Comparison of ENCODE assay signal across 9 mouse cellular contexts in genomic region chr10:111071805-111072553, GRCm38 (mm10).
DNase-seq lines count a peak whose midpoint lies in the region; ATAC-seq and TF ChIP-seq lines count a peak whose summit lies in the region.
"Had no signal": no experiment of that assay in that cellular context is flagged by ENCODE, and none has a peak within 500 bp of the region (broad histone marks: within the 10 kb centered on the region; RNA-seq: fewer than 3 reads in every experiment).

No protein-coding gene starts in this region.

- no peak overlapping the region for H3K4me3 ChIP-seq in stomach, embryonic 15.5 days (replicated peaks)
- H3K4me3 ChIP-seq in stomach, postnatal 0 days (ENCODE audit: low read depth, low read length): no peak overlapping the region
- no peak overlapping the region for H3K4me3 ChIP-seq in forebrain, embryonic 15.5 days
- H3K4me3 ChIP-seq in kidney, postnatal 0 days (replicated peaks; ENCODE audit: low read depth, low read length): no peak overlapping the region
- no peak overlapping the region for H3K4me3 ChIP-seq in neural tube, embryonic 15.5 days (replicated peaks)
- H3K4me3 ChIP-seq: heart, embryonic 12.5 days had no signal

- WGBS in stomach, embryonic 15.5 days: 35% methylated on average over 6 of the region's 11 CpGs
- 39% methylated on average over 6 of the region's 11 CpGs for WGBS in stomach, postnatal 0 days
- 6% methylated on average over 9 of the region's 11 CpGs for WGBS in forebrain, embryonic 15.5 days
- WGBS in kidney, postnatal 0 days: 14% methylated on average over 8 of the region's 11 CpGs
- 19% methylated on average over 6 of the region's 11 CpGs for WGBS in neural tube, embryonic 15.5 days

- 0 out of 2 replicates have a peak, but pooled peaks have one; percentile 27 for ATAC-seq in stomach, embryonic 15.5 days (ENCODE audit: insufficient read depth, low FRiP score, low read depth)
- no peak for ATAC-seq in stomach, postnatal 0 days (ENCODE audit: low FRiP score, low TSS enrichment)
- ATAC-seq in forebrain, embryonic 15.5 days (replicated peaks): peak; percentile 79
- ATAC-seq in kidney, postnatal 0 days (replicated peaks; ENCODE audit: low FRiP score, low read depth): peak; percentile 84
- ATAC-seq in neural tube, embryonic 15.5 days (ENCODE audit: low FRiP score): peak; percentile 58
- no peak for ATAC-seq in erythroid progenitor cell, adult 5-6 weeks (replicated peaks; ENCODE audit: low FRiP score, poor library complexity, severe bottlenecking)

- H3K36me3 ChIP-seq in stomach, embryonic 15.5 days: no peaks in the 10 kb centered on the region
- no peaks in the 10 kb centered on the region for H3K36me3 ChIP-seq in stomach, postnatal 0 days (ENCODE audit: control insufficient read depth, insufficient read depth, low read length)
- no peaks in the 10 kb centered on the region for H3K36me3 ChIP-seq in forebrain, embryonic 15.5 days
- H3K36me3 ChIP-seq in kidney, postnatal 0 days (ENCODE audit: insufficient read depth, low read length): no peaks in the 10 kb centered on the region
- H3K36me3 ChIP-seq in neural tube, embryonic 15.5 days: no peaks in the 10 kb centered on the region
- H3K36me3 ChIP-seq: heart, embryonic 12.5 days had no signal

- no peaks in the 10 kb centered on the region for H3K4me1 ChIP-seq in stomach, embryonic 15.5 days
- H3K4me1 ChIP-seq in stomach, postnatal 0 days (replicated peaks; ENCODE audit: control insufficient read depth, insufficient read depth): no peaks in the 10 kb centered on the region
- peaks cover 12% of the 10 kb centered on the region; the same call in 1 of the 2 replicates for H3K4me1 ChIP-seq in forebrain, embryonic 15.5 days
- H3K4me1 ChIP-seq in kidney, postnatal 0 days (replicated peaks; ENCODE audit: insufficient read depth, low read length): no peaks in the 10 kb centered on the region
- H3K4me1 ChIP-seq in neural tube, embryonic 15.5 days: peaks cover 24% of the 10 kb centered on the region

- no peak for TF ChIP-seq EP300 in stomach, postnatal 0 days (optimal IDR thresholded peaks at IDR 0.05)

- no peak overlapping the region for H3K9ac ChIP-seq in stomach, embryonic 15.5 days
- no peak overlapping the region for H3K9ac ChIP-seq in stomach, postnatal 0 days (ENCODE audit: low read length)
- H3K9ac ChIP-seq in forebrain, embryonic 15.5 days (replicated peaks): no peak overlapping the region
- no peak overlapping the region for H3K9ac ChIP-seq in kidney, postnatal 0 days (ENCODE audit: low read depth, low read length)
- H3K9ac ChIP-seq in neural tube, embryonic 15.5 days (replicated peaks): no peak overlapping the region
- H3K9ac ChIP-seq: heart, embryonic 12.5 days had no signal

- TF ChIP-seq CTCF in stomach, postnatal 0 days (IDR thresholded peaks at IDR 0.05; ENCODE audit: low read depth): no peak
- TF ChIP-seq CTCF in kidney, postnatal 0 days (IDR thresholded peaks at IDR 0.05; ENCODE audit: low read depth): peak; percentile 33; the same call in 1 of the 2 replicates

- no peaks in the 10 kb centered on the region for H3K9me3 ChIP-seq in stomach, embryonic 15.5 days
- no peaks in the 10 kb centered on the region for H3K9me3 ChIP-seq in stomach, postnatal 0 days (ENCODE audit: control insufficient read depth, low read length)
- H3K9me3 ChIP-seq in forebrain, embryonic 15.5 days: no peaks in the 10 kb centered on the region
- H3K9me3 ChIP-seq in kidney, postnatal 0 days (replicated peaks; ENCODE audit: low read length): no peaks in the 10 kb centered on the region
- H3K9me3 ChIP-seq in neural tube, embryonic 15.5 days (replicated peaks): no peaks in the 10 kb centered on the region
- H3K9me3 ChIP-seq: heart, embryonic 12.5 days had no signal

- no peak overlapping the region for H3K4me2 ChIP-seq in stomach, embryonic 15.5 days
- H3K4me2 ChIP-seq in stomach, postnatal 0 days (replicated peaks; ENCODE audit: low read depth): no peak overlapping the region
- no peak overlapping the region for H3K4me2 ChIP-seq in forebrain, embryonic 15.5 days (replicated peaks)
- H3K4me2 ChIP-seq in kidney, postnatal 0 days (ENCODE audit: low read length): peak overlapping the region; percentile 6; the same call in 1 of the 2 replicates
- peak overlapping the region; percentile 22; the same call in 1 of the 2 replicates for H3K4me2 ChIP-seq in neural tube, embryonic 15.5 days
- H3K4me2 ChIP-seq: heart, embryonic 12.5 days had no signal

- H3K27me3 ChIP-seq in stomach, embryonic 15.5 days (replicated peaks): no peaks in the 10 kb centered on the region
- H3K27me3 ChIP-seq in stomach, postnatal 0 days (ENCODE audit: control insufficient read depth, insufficient read depth, low read length): no peaks in the 10 kb centered on the region
- no peaks in the 10 kb centered on the region for H3K27me3 ChIP-seq in forebrain, embryonic 15.5 days
- H3K27me3 ChIP-seq in kidney, postnatal 0 days (ENCODE audit: insufficient read depth, low read length): no peaks in the 10 kb centered on the region
- no peaks in the 10 kb centered on the region for H3K27me3 ChIP-seq in neural tube, embryonic 15.5 days (replicated peaks)
- H3K27me3 ChIP-seq: heart, embryonic 12.5 days had no signal

- H3K27ac ChIP-seq in stomach, embryonic 15.5 days: no peak overlapping the region
- no peak overlapping the region for H3K27ac ChIP-seq in stomach, postnatal 0 days (replicated peaks)
- no peak overlapping the region for H3K27ac ChIP-seq in forebrain, embryonic 15.5 days (replicated peaks)
- peak overlapping the region; percentile 36; the same call in 1 of the 2 replicates for H3K27ac ChIP-seq in kidney, postnatal 0 days
- 0 out of 2 replicates have a peak overlapping the region, but pooled peaks have one; percentile 33 for H3K27ac ChIP-seq in neural tube, embryonic 15.5 days (replicated peaks)

- DNase-seq in stomach, postnatal 0 days (ENCODE audit: low spot score): no peak
- DNase-seq in kidney, postnatal 0 days (ENCODE audit: low spot score): peak; percentile 68
- no peak for DNase-seq in layer of hippocampus, postnatal 25 days (ENCODE audit: extremely low spot score in 1 of 2, low spot score in 1 of 2)
- DNase-seq in left cerebral cortex, adult 8-10 months (ENCODE audit: low spot score in 2 of 2): no peak

Comparison
In these comparisons a context has a peak if more than half of its experiments do, and no peak if none do; other contexts are left out.
1. ATAC-seq: peak in stomach, embryonic 15.5 days (single experiment), forebrain, embryonic 15.5 days (single experiment), kidney, postnatal 0 days (single experiment) and neural tube, embryonic 15.5 days (single experiment); none in stomach, postnatal 0 days (single experiment) and erythroid progenitor cell, adult 5-6 weeks (single experiment).
2. H3K27ac ChIP-seq: peak in kidney, postnatal 0 days (single experiment) and neural tube, embryonic 15.5 days (single experiment); none in stomach, embryonic 15.5 days (single experiment), stomach, postnatal 0 days (single experiment) and forebrain, embryonic 15.5 days (single experiment).
3. H3K4me2 ChIP-seq: peak in kidney, postnatal 0 days (single experiment) and neural tube, embryonic 15.5 days (single experiment); none in stomach, embryonic 15.5 days (single experiment), stomach, postnatal 0 days (single experiment) and forebrain, embryonic 15.5 days (single experiment).